Mouse (Mus musculus) myocyte (in vitro differentiated cells): ENCODE results near the gene Lamb3.

Experiments
- CEBPB ChIP-seq: IDR thresholded peaks from 2 replicates; pipeline ENCODE4 v1.6.1; 2011; ENCODE audit warnings: mild to moderate bottlenecking, moderate library complexity; ENCODE audit not compliant: poor library complexity, insufficient read depth, severe bottlenecking
- E2F4 ChIP-seq: IDR thresholded peaks from one replicate; pipeline ENCODE4 v1.6.1; 2011; ENCODE audit warnings: mild to moderate bottlenecking, control low read depth, moderate library complexity; ENCODE audit not compliant: insufficient read depth
- MAX ChIP-seq: IDR thresholded peaks from one replicate; pipeline ENCODE4 v1.6.1; 2011; ENCODE audit warnings: low read depth, mild to moderate bottlenecking, control low read depth
- MYOD1 ChIP-seq, 3 experiments: IDR thresholded peaks; one replicate each; pipeline ENCODE4 v1.6.1; 2011; ENCODE audit warnings: control low read depth in 2 of 3, low read depth in 2 of 3, mild to moderate bottlenecking in 2 of 3, moderate library complexity in 1 of 3; ENCODE audit not compliant: insufficient read length in 2 of 3, control insufficient read depth in 1 of 3
- MYOG ChIP-seq, 3 experiments: IDR thresholded peaks; one replicate each; pipeline ENCODE4 v1.6.1; 2011; ENCODE audit warnings: control low read depth in 2 of 3, low read depth in 2 of 3, mild to moderate bottlenecking in 2 of 3; ENCODE audit not compliant: insufficient read length in 2 of 3, control insufficient read depth in 1 of 3, insufficient read depth in 1 of 3
- POLR2A ChIP-seq: IDR thresholded peaks from one replicate; pipeline ENCODE4 v1.6.1; 2011; ENCODE audit warnings: low read depth, mild to moderate bottlenecking, control low read depth, moderate library complexity; ENCODE audit not compliant: insufficient read length
- POLR2AphosphoS2 ChIP-seq: IDR thresholded peaks from one replicate; pipeline ENCODE4 v1.6.1; 2011; ENCODE audit warnings: low read depth, control low read depth; ENCODE audit not compliant: insufficient read length
- TCF12 ChIP-seq: IDR thresholded peaks from one replicate; pipeline ENCODE4 v1.6.1; 2011; ENCODE audit warnings: mild to moderate bottlenecking, control low read depth; ENCODE audit not compliant: poor library complexity, insufficient read depth, severe bottlenecking
- USF1 ChIP-seq: IDR thresholded peaks from one replicate; pipeline ENCODE4 v1.6.1; 2011; ENCODE audit warnings: low read depth, mild to moderate bottlenecking, control low read depth, moderate library complexity

- TF ChIP-seq TCF12 (no peak), POLR2A (no peak), USF1 (no peak), MAX (no peak), MYOG (IDR thresholded peaks at IDR 0.05; ENCODE audit: control insufficient read depth in 1 of 3, insufficient read depth in 1 of 3, insufficient read length in 2 of 3, low read depth in 2 of 3) (no peak), CEBPB (no peak), POLR2AphosphoS2 (no peak), MYOD1 (IDR thresholded peaks at IDR 0.05; ENCODE audit: control insufficient read depth in 1 of 3, insufficient read length in 2 of 3, low read depth in 2 of 3) (no peak), E2F4 (no peak)
Measured at GRCm38 (mm10) chr1:193380877-193381276, 173.4 kb downstream of the Lamb3 start.
